Mouse (Mus musculus): ENCODE data around the gene Adamts17. TPM values are rescaled to one million over a fixed set of nuclear protein-coding genes. Genes with fewer than 3 reads are reported as not detected.

Gene Adamts17
- polyA plus RNA-seq, 1 experiment from 2014 or later: 4.6 TPM

DNA sequence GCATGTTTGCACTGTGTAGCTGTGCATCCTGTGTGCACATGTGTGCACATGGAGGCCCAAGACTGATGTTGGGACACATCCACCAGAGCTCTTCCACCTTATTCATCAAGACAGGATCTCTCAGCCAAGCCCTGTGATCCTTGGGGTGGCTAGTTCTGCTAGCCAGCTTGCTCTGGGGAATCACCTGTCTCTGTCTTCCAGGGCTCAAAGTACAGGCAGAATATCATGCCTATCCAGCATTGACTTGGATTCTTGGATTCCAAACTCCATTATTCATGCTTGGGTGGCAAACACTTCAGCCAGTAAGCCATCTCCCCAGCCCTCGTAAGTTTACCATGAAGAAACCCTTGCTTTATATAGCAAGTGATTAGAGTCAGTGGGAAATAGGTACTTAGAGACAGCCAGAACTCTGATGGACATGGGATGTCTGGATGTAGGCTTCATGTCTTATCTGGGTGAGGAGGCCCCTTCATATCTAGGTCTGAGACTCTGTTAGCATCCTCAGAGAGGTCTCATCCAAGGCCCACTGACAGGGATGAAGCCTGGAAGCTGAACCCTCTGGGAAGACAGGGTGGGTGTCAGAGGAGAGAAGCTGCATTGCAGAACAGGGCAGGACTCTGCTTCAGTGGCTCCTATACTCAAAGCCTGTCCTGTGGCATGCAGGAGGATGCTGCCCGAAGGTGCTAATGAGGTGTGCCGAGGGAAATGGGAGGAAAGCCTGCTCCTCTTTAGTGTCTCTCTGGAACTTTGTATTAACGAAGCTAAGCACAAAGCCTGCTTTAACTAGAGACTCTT, 198.4 kb downstream of the Adamts17 start:
- H3K9me3 ChIP-seq (replicated peaks): no peaks in the 10 kb centered on the region
- WGBS: 60% methylated on average over 4 of the region's 4 CpGs

GRCm38 (mm10) chr7:67039143-67039542, 199.6 kb downstream of the Adamts17 start:
- H3K27ac ChIP-seq: no peak overlapping the region
- H3K4me3 ChIP-seq (replicated peaks): no peak overlapping the region

More for the DNA sequence above, 198.4 kb downstream of the Adamts17 start:
- Histone ChIP-seq H3K27ac (no peak overlapping the region), H3K9ac (no peak overlapping the region), H3K4me1 (peaks cover 8% of the 10 kb centered on the region), H3K4me2 (no peak overlapping the region), H3K36me3 (no peaks in the 10 kb centered on the region), H3K4me3 (replicated peaks) (no peak overlapping the region), H3K27me3 (no peaks in the 10 kb centered on the region)
- ATAC-seq (replicated peaks; ENCODE audit: low FRiP score): no peak

DNA sequence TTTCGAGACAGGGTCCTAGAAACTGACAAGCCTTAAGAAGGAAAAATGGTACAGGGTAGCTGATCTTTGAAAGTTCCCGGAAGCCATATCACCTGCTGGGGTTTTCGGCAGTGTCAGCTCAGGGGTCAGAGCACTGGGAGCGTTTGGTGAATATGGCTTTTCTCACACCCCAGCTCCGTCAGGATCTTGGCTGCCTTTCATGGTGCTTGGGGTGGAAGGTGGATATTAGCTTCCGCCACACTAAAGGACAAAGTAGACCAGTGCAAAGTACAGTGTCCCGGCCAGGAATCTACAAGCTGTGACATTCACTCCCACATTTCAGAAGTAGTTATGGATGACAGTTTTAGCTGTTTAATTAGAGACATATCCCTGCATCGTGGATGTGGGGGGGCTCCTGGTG, 200.3 kb downstream of the Adamts17 start:
- no peak overlapping the region for H3K4me2 ChIP-seq
- no peak overlapping the region for H3K27ac ChIP-seq
- no peak overlapping the region for H3K4me3 ChIP-seq (replicated peaks)
- no peaks in the 10 kb centered on the region for H3K36me3 ChIP-seq
- no peaks in the 10 kb centered on the region for H3K9me3 ChIP-seq (replicated peaks)
- no peaks in the 10 kb centered on the region for H3K27me3 ChIP-seq
- 25% methylated on average over 8 of the region's 8 CpGs for WGBS
- ATAC-seq (replicated peaks; ENCODE audit: low FRiP score): no peak
- no peak overlapping the region for H3K9ac ChIP-seq
- H3K4me1 ChIP-seq: peaks cover 8% of the 10 kb centered on the region

More at GRCm38 (mm10) chr7:67039143-67039542, 199.6 kb downstream of the Adamts17 start:
- Histone ChIP-seq H3K27me3 (no peaks in the 10 kb centered on the region), H3K9ac (no peak overlapping the region), H3K9me3 (replicated peaks) (no peaks in the 10 kb centered on the region), H3K4me1 (peaks cover 8% of the 10 kb centered on the region), H3K4me2 (no peak overlapping the region), H3K36me3 (no peaks in the 10 kb centered on the region)
- 53% methylated on average over 3 of the region's 3 CpGs for WGBS
- ATAC-seq (replicated peaks; ENCODE audit: low FRiP score): no peak

- ATAC-seq (replicated peaks; ENCODE audit: low FRiP score): no peak
- no peaks in the 10 kb centered on the region for H3K36me3 ChIP-seq
- H3K4me3 ChIP-seq (replicated peaks): no peak overlapping the region
Measured at GRCm38 (mm10) chr7:67041685-67042084, 202.2 kb downstream of the Adamts17 start.

GRCm38 (mm10) chr7:67044121-67044817, 204.7 kb downstream of the Adamts17 start:
- no peak for ATAC-seq (replicated peaks; ENCODE audit: low FRiP score)
- H3K27ac ChIP-seq: no peak overlapping the region
- H3K4me1 ChIP-seq: peaks cover 8% of the 10 kb centered on the region
- no peaks in the 10 kb centered on the region for H3K27me3 ChIP-seq
- H3K9me3 ChIP-seq (replicated peaks): no peaks in the 10 kb centered on the region
- no peak overlapping the region for H3K4me3 ChIP-seq (replicated peaks)
- no peak overlapping the region for H3K4me2 ChIP-seq
- no peaks in the 10 kb centered on the region for H3K36me3 ChIP-seq
- H3K9ac ChIP-seq: no peak overlapping the region
- WGBS: 88% methylated on average over 15 of the region's 15 CpGs

More at GRCm38 (mm10) chr7:67041685-67042084, 202.2 kb downstream of the Adamts17 start:
- 88% methylated on average over 3 of the region's 3 CpGs for WGBS
- Histone ChIP-seq H3K4me2 (no peak overlapping the region), H3K9ac (no peak overlapping the region), H3K27ac (no peak overlapping the region), H3K27me3 (no peaks in the 10 kb centered on the region), H3K9me3 (replicated peaks) (no peaks in the 10 kb centered on the region), H3K4me1 (peaks cover 8% of the 10 kb centered on the region)

DNA sequence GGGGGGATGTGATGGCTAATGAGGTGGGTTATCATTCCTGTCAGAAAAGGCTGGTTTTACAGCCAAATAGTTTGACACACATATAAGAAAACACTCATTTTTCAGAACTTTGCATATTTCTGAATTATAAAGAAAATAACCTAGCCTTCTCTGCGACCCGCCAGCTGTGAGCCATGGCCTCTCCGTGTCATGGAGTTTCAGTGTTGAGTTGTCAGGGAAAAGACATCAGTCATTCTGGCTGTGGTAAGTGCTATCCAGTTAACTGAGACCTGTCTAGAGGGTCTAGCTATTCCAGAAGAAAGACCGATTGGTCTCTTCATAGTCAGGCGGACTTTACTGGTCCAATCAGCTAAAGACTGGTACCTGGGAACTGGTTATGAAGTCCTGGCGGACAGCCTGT, 205.7 kb downstream of the Adamts17 start:
- no peak for ATAC-seq (replicated peaks; ENCODE audit: low FRiP score)
- H3K9me3 ChIP-seq (replicated peaks): no peaks in the 10 kb centered on the region
- H3K4me1 ChIP-seq: 0 out of 2 replicates have a peak, but pooled peaks cover under 1% of the 10 kb centered on the region
- H3K36me3 ChIP-seq: no peaks in the 10 kb centered on the region
- H3K27me3 ChIP-seq: no peaks in the 10 kb centered on the region
- WGBS: 95% methylated on average over 6 of the region's 6 CpGs
- H3K4me3 ChIP-seq (replicated peaks): no peak overlapping the region
- H3K9ac ChIP-seq: no peak overlapping the region
- no peak overlapping the region for H3K27ac ChIP-seq
- H3K4me2 ChIP-seq: no peak overlapping the region

- H3K9ac ChIP-seq: no peak overlapping the region
- H3K27ac ChIP-seq: no peak overlapping the region
- H3K36me3 ChIP-seq: no peaks in the 10 kb centered on the region
- H3K9me3 ChIP-seq (replicated peaks): no peaks in the 10 kb centered on the region
- 92% methylated on average over 2 of the region's 2 CpGs for WGBS
- no peak overlapping the region for H3K4me2 ChIP-seq
- no peak overlapping the region for H3K4me3 ChIP-seq (replicated peaks)
- ATAC-seq (replicated peaks; ENCODE audit: low FRiP score): no peak
- H3K4me1 ChIP-seq: no peaks in the 10 kb centered on the region
- no peaks in the 10 kb centered on the region for H3K27me3 ChIP-seq
Measured at GRCm38 (mm10) chr7:67049206-67049605, 209.7 kb downstream of the Adamts17 start.

- Histone ChIP-seq H3K27me3 (no peaks in the 10 kb centered on the region), H3K4me1 (no peaks in the 10 kb centered on the region), H3K4me3 (replicated peaks) (no peak overlapping the region), H3K9me3 (replicated peaks) (no peaks in the 10 kb centered on the region), H3K9ac (no peak overlapping the region), H3K36me3 (no peaks in the 10 kb centered on the region), H3K27ac (no peak overlapping the region), H3K4me2 (no peak overlapping the region)
- 89% methylated on average over 3 of the region's 3 CpGs for WGBS
- no peak for ATAC-seq (replicated peaks; ENCODE audit: low FRiP score)
Measured at GRCm38 (mm10) chr7:67050424-67050823, 210.9 kb downstream of the Adamts17 start.

- no peaks in the 10 kb centered on the region for H3K4me1 ChIP-seq
- no peaks in the 10 kb centered on the region for H3K36me3 ChIP-seq
- no peak overlapping the region for H3K4me3 ChIP-seq (replicated peaks)
- no peak for ATAC-seq (replicated peaks; ENCODE audit: low FRiP score)
- no peaks in the 10 kb centered on the region for H3K27me3 ChIP-seq
- H3K9me3 ChIP-seq (replicated peaks): no peaks in the 10 kb centered on the region
- H3K9ac ChIP-seq: no peak overlapping the region
- no peak overlapping the region for H3K27ac ChIP-seq
- H3K4me2 ChIP-seq: no peak overlapping the region
- 73% methylated on average over 7 of the region's 7 CpGs for WGBS
Measured at GRCm38 (mm10) chr7:67051089-67051718, 211.7 kb downstream of the Adamts17 start.

GRCm38 (mm10) chr7:67054876-67055275, 215.3 kb downstream of the Adamts17 start:
- Histone ChIP-seq H3K9ac (no peak overlapping the region), H3K4me1 (no peaks in the 10 kb centered on the region), H3K4me2 (no peak overlapping the region), H3K27ac (no peak overlapping the region), H3K9me3 (replicated peaks) (no peaks in the 10 kb centered on the region), H3K27me3 (no peaks in the 10 kb centered on the region), H3K4me3 (replicated peaks) (no peak overlapping the region), H3K36me3 (no peaks in the 10 kb centered on the region)
- ATAC-seq (replicated peaks; ENCODE audit: low FRiP score): no peak
- WGBS: 92% methylated on average over 3 of the region's 3 CpGs

DNA sequence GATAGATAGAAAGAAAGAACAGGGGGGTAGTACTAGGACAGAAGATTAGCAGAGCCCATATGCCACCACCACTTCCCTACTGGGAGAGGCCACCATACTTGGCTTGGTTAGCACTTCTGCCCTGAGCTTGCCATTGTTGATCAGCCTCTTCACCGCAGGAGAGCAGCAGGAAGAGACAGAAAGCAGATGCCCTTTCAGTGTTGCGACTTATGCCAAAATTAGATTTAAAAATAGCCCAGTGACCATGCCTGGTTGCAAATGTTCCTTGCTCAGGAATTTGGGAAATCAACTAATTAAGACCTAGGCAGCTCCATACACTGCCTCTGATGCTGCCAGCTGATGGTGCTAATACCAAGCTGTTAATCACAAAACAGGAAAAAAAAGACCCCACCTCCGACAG, 216.0 kb downstream of the Adamts17 start:
- H3K9me3 ChIP-seq (replicated peaks): no peaks in the 10 kb centered on the region
- WGBS: 75% methylated on average over 3 of the region's 3 CpGs

DNA sequence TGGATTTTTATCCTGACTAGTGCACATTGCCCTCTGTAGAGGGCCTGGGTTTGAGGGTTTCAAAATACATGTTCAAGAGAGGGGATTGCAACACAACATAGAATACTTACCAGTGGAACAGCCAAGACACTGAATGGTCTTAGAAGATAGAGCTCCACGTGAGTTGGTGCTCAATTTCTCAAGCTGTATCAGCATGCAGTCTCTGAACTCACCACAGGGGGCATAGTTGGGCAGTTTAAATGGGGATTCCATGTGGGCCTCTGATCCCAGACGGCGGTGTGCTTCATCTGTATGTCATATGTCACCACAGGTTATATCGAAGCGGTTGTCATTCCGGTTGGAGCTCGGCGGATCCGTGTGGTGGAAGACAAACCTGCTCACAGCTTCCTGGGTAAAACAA, 222.2 kb downstream of the Adamts17 start:
- 87% methylated on average over 9 of the region's 9 CpGs for WGBS
- no peak for ATAC-seq (replicated peaks; ENCODE audit: low FRiP score)
- Histone ChIP-seq H3K4me1 (no peaks in the 10 kb centered on the region), H3K27ac (no peak overlapping the region), H3K27me3 (no peaks in the 10 kb centered on the region), H3K9me3 (replicated peaks) (no peaks in the 10 kb centered on the region), H3K4me3 (replicated peaks) (no peak overlapping the region), H3K36me3 (no peaks in the 10 kb centered on the region), H3K4me2 (no peak overlapping the region), H3K9ac (no peak overlapping the region)

More for the DNA sequence above, 216.0 kb downstream of the Adamts17 start:
- no peaks in the 10 kb centered on the region for H3K27me3 ChIP-seq
- H3K9ac ChIP-seq: no peak overlapping the region
- no peak for ATAC-seq (replicated peaks; ENCODE audit: low FRiP score)
- H3K4me3 ChIP-seq (replicated peaks): no peak overlapping the region
- H3K27ac ChIP-seq: no peak overlapping the region
- no peak overlapping the region for H3K4me2 ChIP-seq
- H3K4me1 ChIP-seq: no peaks in the 10 kb centered on the region
- no peaks in the 10 kb centered on the region for H3K36me3 ChIP-seq

Measured in kidney, embryonic 15.5 days (tissue).